Mouse (Mus musculus) c-Kit-positive CD71-positive TER-119-negative erythroid progenitor cells, embryonic 14.5 days (primary cell): Measurements from ENCODE around the gene Tubgcp2.

Experiments
- DNase-seq: peaks from one replicate; pipeline ENCODE4 v3.0.0-alpha.2; 2013; ENCODE audit warnings: low read depth

Tubgcp2 gene

DNA sequence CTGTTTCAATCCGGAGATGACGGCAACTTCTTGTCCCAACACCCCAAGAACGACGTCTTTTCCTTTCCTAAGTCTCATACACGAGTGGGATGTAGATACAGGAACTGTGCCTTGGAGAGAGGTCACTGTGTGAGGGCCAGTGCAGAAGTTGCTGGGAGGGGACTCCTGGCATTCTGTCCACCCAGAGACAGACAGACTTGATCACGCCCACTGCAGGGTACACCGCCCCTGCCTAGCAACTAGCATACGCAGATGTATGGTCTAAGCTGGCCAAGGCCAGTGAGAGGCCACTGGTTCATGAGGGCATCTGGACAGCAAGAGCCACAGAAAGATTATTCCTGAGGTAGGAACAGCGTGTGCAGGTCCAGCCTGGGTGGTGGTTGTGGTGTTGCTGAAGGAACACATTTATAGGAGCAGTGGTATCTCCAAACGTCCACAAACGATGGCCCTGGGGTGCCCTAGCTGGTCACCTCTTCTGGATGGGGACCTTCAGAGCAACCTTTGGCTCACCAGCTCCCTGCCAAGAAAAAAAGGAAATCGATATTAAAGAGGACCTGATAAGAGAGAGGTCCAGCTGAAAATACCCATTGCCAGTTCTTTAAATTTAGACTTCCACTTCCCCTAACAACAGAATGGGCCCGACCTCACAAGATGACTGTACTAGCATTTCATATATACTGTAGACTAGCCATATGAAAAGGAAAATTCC lies 57.3 kb downstream of the Tubgcp2 start:
- DNase-seq: no peak

DNA sequence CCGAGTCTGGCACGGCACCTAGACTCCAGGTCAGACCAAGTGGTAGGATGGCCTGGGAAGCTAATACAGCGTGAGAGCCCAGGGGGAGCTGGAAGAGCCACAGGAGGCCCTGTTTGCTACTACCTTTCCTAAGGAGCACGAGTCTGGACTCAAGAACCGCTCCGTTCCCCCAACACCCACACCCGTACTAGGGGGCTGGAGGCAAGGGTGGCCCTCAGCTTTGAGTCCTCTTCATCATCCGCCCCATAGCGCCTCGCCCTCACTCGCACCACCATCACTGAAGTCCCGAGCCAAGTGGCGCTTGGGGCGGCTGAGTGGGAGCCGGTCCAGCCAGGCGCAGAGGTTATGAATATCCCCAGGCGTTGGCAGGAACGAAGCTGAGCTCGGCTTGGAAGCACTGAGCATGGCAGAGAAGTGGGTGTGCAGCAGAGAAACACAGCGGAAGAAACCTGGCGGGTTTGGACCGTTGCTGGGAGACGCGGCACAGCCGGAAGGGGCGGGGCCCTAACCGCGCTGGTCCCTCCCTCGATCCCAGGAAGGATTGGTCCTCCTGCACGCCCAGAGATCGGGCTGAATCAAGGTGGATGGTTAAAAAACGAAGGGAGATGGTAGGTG lies 58.1 kb downstream of the Tubgcp2 start, which contains the start of gene 6430531B16Rik:
6430531B16Rik (minus strand) TSS at position 478 of the 615 bp plus-strand sequence.
- DNase-seq: peak; percentile 40

DNA sequence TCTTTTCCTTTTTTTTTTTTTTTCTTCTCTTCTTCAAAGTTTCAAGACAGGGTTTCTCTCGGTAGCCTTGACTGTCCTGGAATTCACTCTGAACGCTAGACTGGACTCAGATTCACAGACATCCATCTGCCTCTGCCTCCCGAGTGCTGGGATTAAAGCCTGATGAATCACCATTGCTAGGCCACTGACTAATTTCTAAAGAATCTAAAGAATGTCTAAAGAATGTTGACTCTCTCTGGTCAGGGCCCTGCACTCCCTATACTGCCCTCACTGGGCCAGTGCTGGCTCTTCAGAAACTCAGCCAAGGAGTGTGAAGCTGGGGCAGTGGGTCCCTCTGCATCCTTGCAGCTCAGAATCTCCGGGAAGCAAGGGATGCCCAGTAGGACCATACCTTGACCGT lies 61.0 kb downstream of the Tubgcp2 start:
- DNase-seq: no peak

DNA sequence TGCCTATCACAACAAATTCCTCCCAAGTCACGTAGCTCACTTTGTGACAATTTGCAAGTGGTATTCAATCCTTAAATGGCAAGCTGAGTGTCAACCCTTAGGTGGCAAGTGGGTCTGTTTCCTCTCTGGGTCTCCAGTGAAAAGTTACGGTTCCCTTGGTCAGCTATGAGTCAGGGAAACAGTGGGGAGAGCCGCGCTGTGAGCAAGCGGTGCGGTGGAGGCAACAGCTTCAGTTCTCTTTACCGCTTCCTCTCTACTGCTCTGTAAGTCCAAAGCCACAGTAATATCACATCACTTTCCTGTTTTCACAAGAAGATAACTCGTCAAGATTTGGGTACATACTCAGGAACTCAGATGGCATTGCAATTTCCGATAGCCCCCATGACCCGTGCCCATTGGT lies 62.2 kb downstream of the Tubgcp2 start:
- no peak for DNase-seq

DNA sequence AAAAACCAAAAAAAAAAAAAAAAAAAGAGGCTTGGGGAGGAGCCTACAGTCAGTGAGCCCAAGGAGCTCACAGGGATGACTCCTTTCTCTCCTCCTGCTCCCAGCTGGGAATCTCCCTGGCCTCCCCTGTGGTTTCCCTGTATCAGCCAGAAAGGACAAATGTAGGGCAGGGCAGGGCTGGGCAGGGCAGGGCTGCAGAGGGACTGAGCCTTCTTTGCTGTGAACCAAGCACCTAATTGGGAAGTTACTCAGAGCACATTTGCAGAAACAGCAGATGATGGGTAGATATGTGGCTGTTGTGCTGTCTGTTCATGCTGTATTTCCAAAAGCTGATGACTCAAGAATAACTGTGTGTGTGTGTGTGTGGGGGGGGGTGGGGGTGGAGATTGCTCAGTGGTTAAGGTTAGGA lies 63.5 kb downstream of the Tubgcp2 start:
- no peak for DNase-seq

DNA sequence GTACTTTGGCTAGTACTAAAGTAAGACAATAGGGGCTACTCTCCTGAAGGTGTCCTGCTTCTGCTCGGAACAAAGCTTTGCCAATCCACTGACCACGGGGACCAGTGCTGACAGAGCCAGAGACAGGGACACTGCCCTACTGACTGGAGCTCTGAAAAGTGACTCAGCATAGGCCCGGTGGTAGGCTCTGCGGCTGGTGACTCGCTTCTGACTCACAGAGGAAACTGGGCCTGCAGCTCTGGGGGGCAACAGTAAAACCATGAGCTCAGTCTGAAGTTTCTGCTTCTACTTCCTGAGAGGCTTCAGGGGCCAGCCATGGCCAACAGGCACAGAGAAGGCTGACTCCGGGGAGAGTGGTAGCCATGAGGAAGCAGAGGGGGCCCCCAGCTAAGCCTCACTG lies 65.0 kb downstream of the Tubgcp2 start:
- DNase-seq: no peak

DNA sequence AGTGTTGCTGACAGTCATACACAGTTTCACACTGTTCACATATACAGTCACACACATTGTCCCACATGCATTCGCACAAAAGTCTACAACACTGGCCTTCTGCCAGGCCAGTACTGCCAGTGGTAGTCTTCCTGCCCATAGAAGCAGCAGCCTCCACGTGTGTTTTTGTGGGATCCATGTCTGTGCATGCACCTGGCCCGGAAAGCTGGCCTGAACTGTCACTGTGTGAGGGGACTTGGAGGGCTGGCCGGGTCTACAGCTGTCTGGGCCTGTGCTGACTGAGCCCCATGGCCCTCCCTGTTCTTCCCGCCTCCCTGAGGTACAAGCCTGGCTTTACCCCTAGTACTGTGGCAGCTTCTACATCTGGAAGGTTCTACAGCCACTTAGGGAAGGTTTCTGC lies 65.5 kb downstream of the Tubgcp2 start:
- DNase-seq: no peak

DNA sequence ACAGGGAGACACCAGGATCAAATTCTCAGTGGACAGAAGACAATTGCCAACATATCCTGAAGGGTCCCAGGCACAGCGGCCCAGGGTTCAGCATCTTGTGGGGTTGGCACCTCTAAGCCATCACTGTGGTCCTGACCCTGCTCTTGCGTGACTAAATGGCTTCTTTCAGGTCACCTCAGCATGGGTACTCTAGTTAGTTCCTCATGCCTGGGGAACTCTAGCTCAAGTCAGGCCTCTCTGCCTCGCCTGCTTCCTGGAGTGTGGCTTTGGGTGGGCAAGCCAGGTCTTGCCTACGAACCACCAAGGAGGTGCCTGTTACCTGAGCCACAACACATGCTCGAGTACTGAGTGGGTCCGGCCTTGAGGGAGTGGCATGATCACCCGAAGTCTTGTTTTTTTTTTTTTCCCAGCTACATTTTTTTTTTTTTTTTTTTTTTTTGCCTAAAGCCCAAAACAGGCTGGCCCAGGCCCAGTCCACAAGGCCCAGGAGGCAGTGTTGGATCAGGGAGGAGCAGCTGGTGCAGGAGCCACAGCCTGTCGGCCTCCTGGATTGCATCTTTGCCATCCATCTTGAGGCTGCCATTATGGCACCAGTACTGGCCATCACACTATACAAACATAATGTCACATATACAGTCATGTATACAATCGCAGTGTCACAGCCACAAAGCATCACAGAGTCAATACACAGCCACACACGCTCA lies 66.1 kb downstream of the Tubgcp2 start:
- DNase-seq: no peak

DNA sequence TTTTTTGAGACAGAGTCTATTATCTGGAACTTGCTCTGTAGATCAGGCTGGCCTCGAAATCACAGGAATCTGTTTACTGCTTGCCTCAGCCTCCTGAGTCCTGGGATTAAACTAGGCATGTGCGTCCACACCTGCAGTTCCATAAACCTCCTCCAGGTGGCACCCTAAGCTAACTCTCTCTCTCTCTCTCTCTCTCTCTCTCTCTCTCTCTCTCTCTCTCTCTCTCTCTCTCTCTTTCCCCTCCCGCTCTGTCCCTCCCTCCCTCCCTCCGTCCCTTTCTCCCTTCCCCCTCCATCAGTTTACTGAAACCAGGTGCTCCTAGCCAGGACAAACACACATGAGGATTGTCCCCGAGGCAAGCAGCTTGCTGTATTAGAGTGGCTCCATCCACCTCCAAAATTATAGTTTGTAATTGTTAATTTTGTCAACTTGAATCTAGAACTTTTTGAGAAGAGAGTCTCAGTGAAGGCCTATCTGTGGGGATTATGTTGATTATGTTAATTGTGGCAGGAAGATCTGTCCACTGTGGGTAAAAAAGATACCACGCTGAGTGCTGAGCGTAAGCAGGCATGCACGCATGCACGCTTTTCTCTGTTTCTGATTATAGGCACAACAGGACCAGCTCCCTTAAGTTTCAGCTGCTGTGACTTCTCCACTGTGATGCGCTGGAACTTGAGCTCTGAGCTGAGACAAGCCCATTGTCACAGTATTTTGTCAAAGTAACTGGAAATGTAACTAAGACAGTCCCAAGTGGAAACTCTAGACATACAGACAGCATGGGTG lies 66.9 kb downstream of the Tubgcp2 start:
- peak; percentile 41 for DNase-seq

DNA sequence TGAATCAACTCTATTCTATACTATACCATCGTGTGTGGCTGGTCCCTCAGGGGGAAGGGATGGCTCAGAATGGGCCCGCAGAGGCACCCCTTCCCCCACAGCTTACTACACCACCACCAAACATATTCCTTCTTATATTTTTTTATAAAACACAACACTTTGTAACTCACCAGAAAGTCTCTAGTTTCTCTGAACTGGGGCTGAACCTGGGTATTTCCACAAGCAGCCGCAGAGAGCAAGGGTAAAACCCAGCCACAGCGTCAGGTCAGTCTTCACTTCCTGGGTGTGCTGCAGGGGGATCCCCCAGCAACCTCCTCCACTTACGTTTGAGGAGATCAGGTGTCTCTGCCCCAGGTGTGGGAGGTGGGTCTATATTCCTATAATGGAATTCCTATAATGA lies 68.0 kb downstream of the Tubgcp2 start:
- DNase-seq: no peak

DNA sequence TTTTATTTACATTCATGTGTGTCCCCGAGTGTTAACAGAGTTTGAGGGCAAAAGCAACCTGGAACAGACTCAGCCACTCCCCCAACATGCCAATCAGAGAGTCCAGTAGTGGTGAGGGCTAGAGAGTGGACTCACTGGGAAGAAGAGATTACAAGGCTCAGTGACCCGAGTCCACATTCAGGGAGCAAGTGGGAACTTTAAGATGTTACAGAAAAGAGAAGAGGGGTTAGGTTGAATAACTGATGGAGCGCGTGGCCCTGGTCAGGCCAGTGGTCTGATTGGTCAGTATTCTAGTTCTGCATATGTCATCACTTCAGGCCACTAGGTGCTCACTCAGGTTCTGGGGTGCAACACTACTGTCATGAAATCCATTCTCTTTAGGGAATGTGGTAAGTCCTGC lies 69.3 kb downstream of the Tubgcp2 start:
- no peak for DNase-seq

DNA sequence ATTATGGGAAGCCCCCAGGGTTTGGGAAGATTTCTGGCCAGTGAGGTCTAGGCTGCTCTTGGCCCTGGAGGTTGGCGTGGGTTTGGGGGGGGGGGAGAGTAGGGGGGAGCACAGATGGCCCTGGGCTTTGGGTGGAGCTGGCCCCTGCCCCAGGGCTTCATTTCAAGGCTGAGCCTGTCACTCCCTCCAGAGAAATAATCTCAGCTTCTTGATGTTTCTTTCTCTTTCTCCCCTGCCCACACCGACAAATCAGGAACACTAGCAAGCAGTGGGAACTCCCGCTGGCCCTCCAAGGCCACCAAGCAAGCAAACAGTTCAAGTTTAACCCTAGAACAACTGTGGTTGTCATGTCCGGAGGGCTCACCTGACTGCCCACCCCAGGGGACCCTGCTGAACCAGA lies 72.7 kb downstream of the Tubgcp2 start:
- no peak for DNase-seq

DNA sequence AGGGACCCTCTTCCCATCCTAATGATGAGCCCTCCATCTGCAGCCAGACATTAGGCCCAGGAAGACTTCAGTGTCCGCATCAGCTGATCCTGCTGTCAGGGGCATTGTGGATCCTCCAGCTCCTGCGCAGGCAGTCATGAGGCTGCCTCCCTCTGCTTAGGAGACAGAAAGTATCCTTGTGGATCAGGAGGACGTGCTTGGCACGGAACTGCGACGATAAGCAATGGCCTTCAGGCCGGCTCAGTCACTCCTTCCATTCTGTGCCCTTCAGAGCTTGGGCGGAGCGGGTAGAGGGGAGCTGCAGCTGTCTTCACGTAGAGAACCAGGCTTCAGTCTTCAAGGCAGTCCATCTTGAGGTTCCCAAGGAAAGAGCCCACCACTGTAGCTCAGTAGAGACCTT lies 75.3 kb downstream of the Tubgcp2 start:
- no peak for DNase-seq

DNA sequence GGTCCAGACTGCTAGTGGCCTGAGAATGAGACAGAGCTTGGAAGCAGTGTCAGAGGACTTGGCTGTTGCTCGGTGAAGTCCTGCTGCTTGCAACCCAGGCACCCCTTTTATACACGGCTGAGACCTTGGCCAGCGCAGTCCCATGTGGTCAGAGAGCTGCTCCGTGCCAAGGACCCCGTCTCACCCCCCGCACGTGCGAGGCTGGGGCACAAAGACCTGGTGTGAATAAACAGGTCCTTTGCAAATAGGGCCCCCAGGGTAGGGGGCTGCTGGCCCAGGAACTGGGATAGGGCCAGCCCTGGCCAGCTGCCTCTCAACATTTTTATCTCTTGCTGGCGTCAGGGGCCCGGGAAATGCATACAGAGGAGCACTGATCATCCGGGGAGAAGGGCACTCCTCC lies 78.5 kb downstream of the Tubgcp2 start:
- DNase-seq: no peak

DNA sequence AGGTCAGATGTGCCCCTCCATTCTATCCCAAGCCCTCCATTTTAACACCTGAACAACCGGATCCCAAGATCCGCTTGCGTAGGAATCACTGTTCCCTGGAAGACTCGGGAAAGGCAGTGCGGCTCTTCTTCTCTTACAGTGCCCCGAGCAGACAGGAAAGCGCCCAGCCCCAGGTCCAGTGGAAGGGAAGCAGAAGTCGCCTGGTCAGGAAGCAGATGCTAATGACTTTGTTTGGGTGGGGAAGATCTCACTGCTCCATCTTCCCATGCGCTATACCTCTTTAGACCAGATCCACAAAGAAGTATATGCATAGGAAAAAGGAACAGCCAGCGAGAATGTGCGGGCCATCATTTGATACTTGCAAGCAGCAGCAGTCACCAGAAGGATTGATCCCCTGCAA lies 79.0 kb downstream of the Tubgcp2 start:
- no peak for DNase-seq

DNA sequence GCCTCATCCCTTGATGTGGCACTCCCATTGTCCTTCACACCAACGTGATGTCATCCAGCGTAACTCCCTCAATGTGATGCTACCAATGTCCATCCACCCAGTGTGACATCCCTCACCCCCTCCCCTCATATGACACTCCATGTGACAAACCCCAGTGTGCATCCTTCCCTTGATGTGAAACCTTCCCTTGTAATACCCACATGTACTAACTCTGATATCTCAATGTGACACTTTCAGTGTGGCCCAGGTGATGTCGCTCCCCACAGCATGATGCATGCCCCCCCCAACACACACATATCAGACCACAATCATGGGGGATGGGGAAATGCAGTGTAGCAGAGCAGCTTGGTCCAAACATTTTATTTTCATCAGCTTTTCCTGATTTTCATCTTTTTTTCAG lies 79.8 kb downstream of the Tubgcp2 start:
- no peak for DNase-seq

DNA sequence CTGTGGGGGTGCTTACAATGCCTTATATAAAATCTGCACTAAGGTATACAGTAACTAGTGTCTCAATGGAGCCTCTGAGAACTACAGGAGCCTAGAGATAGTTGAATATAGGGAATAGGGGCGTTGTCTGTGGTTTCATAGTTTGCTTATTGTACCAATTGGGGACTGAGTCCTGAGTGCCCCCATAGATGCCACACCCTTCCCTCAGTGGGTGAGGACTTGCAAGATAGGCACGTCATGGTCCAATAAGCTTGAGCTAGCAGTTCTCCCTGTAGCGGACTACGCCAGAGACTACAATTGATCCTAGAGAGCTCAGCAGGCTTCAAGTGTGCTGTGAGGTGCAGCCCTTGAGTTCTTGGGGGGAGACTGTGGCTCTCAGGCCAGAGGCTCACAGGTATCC lies 81.0 kb downstream of the Tubgcp2 start:
- peak; percentile 47 for DNase-seq

DNA sequence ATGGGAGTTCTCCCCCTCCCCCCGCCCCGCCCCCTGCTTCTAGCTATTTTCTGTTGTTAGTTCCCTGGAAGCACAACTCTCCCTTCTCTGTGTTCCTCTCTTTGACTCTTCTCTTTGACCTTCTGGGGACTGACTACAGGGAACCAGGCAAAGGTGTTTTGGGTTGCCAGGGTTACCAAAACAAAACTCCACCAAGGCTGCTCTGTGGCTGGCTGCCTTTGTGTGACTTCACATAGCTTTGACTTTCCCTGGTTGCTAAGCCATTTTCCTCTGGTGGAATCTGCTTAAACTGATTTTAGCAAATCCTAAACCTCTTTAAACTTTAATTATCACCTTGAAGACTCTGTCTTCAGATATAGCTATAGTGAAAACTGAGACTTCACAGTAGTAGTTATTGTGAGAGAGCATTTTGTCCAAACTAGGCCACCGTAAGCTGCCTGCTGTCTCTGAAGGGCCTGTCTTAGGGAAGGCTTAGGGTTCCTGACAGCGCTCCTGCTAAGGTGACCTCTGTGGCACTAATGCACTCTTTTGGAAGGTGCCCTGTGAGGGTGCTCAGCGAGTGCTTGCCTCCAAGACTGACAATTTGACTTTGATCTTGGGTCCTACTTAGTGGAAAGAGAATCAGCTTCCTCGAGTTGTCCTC lies 84.4 kb downstream of the Tubgcp2 start:
- DNase-seq: no peak

DNA sequence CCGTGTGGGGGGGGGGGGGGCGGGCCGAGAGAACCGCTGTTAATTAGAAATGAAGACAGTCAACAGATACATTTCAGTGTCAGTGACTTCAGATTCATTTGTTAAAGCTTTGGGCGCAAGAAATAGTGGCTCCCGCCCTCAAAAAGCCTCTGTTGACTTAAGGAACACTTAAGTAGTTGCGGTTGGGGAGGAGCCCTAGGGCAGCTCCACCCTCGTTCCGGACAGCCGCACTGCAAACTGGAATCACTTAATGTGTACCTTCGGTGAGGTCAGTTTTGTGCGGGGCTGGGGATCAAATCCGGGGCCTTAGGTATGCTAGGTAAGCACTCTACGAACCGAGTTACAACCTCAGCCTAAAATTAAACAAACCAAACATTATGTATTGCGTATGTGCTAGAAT lies 85.4 kb downstream of the Tubgcp2 start:
- peak; percentile 31 for DNase-seq

DNA sequence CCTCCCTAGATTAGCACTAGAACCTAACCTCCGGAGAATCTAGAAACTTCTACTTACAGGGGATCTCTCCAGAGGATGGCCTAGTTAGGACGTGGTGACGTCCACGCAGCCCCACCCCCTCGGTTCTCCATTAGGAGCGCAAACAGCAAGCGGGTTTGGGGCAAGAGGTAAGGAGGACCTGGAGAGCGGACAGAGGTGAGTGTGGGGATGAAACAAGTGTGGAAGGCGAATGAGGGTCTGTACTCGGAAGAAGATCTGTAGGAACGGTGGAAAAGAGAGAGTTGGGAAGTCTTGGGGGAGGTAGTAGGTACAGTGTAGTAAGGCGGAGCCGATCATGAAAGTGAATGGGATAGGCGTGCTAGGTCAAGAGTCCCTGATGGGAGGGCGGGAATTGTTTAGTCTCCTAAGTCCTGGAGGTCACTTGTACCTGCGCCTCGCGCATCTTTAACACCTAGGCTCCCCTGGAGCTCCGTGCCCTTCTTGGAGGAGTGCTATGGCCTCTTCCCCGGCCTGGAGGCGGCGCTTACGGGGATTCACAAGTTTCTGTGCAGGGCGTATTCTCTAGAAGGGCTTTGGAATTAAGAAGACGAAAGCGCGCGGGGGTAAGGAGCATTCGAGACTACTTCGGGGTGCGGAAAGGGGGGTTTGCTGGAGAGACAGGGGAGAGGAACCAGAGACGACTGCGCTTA lies 86.0 kb downstream of the Tubgcp2 start:
- peak; percentile 53 for DNase-seq

DNA sequence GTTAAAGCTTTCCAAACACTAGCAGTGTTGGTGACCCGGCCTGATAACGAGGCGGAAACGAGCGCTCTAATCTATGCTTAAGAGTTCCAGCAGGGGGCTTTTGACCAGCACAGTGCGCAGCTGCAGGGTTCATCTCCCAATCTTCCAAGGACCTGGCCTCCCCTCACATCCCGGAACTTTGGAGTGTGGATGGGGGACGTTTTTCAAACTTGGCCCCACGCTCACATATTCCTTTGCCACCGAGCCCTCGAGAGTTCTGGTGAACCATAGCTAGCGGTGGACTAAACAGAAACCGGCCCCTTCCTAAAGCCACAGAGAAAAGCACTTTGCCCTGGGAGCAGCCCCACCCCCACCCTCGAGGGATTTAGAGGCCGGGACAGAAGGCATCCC lies 86.6 kb downstream of the Tubgcp2 start:
- DNase-seq: peak; percentile 52
